Mouse (Mus musculus) E14TG2a.4 (cell line): ENCODE measurements around the gene Gm6164.
"Not testable (repeated sequence)": the region's sequence is repeated elsewhere in the genome, so short reads cannot be mapped to it uniquely, and the experiment has no call there.

Source experiments
- H3K27me3 ChIP-seq: 2 replicates; pipeline ENCODE4 v1.6.1; 2014; ENCODE audit warnings: low read length, control low read depth; ENCODE audit not compliant: insufficient read depth
- H3K36me3 ChIP-seq: 2 replicates; pipeline ENCODE4 v1.6.1; 2014; ENCODE audit warnings: low read length, control low read depth; ENCODE audit not compliant: insufficient read depth
- H3K4me1 ChIP-seq: replicated peaks from 2 replicates; pipeline ENCODE4 v1.6.1; 2014; ENCODE audit warnings: low read depth, low read length, control low read depth
- H3K4me3 ChIP-seq: replicated peaks from 2 replicates; pipeline ENCODE4 v1.5.1; 2014; ENCODE audit warnings: mild to moderate bottlenecking, low read length
- H3K9me3 ChIP-seq: 2 replicates; pipeline ENCODE4 v1.6.1; 2014; ENCODE audit warnings: low read length, control low read depth

Gm6164 gene

GRCm38 (mm10) chr7:20205507-20205906 lies at the start of gene Gm6164:
Gene Gm6164, minus strand, starts transcription at chr7:20205607.
- not testable (repeated sequence) for H3K4me1 ChIP-seq, H3K4me3 ChIP-seq, H3K9me3 ChIP-seq, H3K27me3 ChIP-seq, H3K36me3 ChIP-seq

- H3K4me3 ChIP-seq, H3K36me3 ChIP-seq, H3K9me3 ChIP-seq, H3K4me1 ChIP-seq, H3K27me3 ChIP-seq: not testable (repeated sequence)
Measured at GRCm38 (mm10) chr7:20233728-20234127, 28.3 kb upstream of the Gm6164 start, which contains the start of gene Gm4498. Gene Gm4498, minus strand, starts transcription at chr7:20233828.

- H3K36me3 ChIP-seq, H3K4me1 ChIP-seq, H3K9me3 ChIP-seq, H3K27me3 ChIP-seq, H3K4me3 ChIP-seq: not testable (repeated sequence)
Measured at GRCm38 (mm10) chr7:20193410-20193809, 12.0 kb downstream of the Gm6164 start, which contains the start of gene Vmn1r95. Gene Vmn1r95, plus strand, starts transcription at chr7:20193710.

GRCm38 (mm10) chr7:20168277-20168676 lies 37.1 kb downstream of the Gm6164 start, which contains the start of gene Vmn1r94:
Gene Vmn1r94, minus strand, starts transcription at chr7:20168377.
- H3K9me3 ChIP-seq, H3K4me1 ChIP-seq, H3K4me3 ChIP-seq, H3K36me3 ChIP-seq, H3K27me3 ChIP-seq: not testable (repeated sequence)
